Mouse (Mus musculus): ENCODE measurements around the gene Zfp808.
"Not testable (repeated sequence)": the region's sequence is repeated elsewhere in the genome, so short reads cannot be mapped to it uniquely, and the experiment has no call there.

Gene Zfp808

DNA sequence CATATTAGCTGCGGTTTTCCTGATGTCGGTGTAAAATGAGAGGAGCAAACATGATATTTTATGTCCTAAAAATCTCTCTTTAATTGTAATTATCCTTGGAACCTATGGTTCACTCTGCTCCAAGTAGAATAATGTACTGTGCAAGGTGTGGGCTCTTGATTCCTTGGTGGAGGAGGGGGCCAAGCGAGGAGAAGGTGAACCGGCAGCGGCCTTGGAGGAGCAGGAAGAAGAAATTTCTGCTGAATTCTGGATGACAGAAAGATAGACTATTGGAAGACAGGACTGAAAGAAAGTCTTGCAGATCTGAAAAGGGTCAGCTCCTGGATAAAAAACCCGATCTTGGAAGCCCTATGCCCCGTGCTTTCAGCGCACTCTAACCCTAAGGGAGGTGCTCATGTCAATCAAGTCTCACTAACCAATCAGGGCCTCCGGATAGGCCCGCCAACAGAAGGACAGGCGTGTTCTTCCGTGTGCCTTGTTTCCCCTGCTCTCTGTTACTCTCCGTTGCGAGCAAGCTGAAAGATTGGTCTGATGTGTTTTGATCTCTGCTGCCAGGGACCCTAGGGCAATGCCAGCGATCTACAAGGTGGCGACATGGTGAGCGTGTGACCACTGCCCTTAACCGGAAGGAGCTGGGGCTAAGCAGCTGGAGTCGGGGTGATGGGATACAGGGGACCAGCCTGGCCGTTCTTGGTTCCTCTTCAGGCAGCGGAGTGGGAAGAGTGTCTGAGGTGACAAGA, at the start of gene Zfp808:
Gene Zfp808 (plus strand): TSS at position 455 of the 740 bp plus-strand sequence.
- DNase-seq (ENCODE audit: low read depth): peak; percentile 65

DNA sequence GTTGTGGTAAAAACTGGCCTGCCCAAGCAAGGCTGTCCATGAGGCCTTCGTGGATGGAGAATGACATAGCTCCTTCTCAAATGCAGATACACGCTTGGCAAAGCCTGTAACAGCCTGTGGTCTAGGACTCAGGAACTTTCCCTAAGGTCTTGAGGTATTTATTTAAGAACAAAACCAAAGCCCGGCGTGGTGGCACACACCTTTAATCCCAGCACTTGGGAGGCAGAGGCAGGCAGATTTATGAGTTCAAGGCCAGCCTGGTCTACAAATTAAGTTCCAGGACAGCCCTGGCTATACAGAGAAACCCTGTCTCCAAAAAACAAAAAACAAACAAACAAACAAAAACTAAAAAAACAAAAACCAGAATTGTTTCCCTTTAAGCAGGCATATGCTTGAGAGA, 30.9 kb upstream of the Zfp808 start:
- DNase-seq (ENCODE audit: low read depth): not testable (repeated sequence)

DNA sequence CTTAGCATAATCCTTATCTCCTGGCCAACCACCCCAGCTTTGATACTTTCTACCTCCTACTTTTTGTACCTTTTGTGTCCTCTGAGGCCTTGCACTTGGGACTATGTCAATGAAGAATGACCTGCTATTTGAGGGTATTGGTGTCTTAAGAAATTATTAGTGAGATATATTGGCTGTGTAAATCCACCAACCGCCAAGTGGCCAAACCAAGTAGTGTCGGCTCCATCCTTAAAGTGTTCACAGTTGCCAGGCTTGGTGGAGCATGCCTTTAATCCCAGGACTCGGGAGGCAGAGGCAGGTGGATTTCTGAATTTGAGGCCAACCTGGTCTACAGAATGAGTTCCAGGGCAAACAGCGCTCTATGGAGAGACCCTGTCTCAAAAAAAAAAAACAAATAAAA, 30.2 kb upstream of the Zfp808 start:
- DNase-seq (ENCODE audit: low read depth): not testable (repeated sequence)

DNA sequence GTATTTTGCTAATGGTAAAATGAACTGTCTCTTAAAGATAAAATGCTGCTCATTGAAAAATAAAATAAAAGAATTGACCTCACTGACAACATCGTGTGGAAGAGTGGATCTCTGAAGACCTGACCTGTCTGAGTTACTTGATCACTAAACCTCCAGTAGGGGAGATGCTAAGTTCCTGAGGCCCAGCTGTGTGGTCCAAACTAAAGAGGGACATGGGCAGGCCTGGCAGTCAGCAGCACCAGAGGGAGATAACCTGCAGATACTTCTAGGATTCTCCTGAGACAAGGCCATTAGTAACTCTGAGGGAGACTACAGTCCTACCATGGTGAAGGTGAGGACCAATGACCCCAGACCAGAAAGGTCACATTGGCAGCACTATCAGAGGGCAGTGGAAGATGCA, 27.3 kb upstream of the Zfp808 start:
- DNase-seq (ENCODE audit: low read depth): not testable (repeated sequence)

DNA sequence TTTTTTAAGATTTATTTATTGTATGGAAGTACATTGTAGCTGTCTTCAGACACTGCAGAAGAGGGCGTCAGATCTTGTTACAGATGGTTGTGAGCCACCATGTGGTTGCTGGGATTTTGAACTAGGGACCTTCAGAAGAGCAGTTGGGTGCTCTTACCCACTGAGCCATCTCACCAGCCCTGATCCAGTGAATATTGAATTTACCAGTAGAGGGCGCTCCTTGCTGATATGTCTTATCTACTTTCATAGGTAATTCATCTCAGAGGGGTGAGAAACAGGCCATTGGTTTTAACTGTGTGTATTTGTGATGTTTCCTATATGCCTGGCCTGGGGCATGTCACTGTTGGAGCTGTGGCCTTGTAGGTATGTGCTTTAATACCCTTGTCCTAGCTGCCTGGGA, 13.8 kb upstream of the Zfp808 start:
- DNase-seq (ENCODE audit: low read depth): peak; percentile 10

DNA sequence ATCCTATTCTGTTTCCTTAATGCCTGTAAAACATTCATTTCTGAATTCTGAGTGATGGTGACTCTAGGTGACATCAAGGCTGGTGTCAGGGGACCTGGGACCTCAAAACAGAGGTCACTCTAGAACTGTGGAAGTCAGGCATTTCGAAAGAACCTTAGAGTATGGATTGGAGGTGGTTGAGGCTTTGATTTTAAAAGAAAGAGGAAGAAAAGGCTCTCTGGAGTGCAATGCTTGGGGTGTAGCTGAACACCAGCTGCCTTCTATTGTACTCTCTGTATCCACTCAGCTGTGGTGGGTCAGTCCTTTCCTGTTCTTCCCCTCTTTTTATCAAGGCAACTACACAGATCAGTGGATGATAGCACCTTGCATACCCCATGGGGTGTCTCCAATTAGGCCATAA, 8.1 kb upstream of the Zfp808 start:
- not testable (repeated sequence) for DNase-seq (ENCODE audit: low read depth)

DNA sequence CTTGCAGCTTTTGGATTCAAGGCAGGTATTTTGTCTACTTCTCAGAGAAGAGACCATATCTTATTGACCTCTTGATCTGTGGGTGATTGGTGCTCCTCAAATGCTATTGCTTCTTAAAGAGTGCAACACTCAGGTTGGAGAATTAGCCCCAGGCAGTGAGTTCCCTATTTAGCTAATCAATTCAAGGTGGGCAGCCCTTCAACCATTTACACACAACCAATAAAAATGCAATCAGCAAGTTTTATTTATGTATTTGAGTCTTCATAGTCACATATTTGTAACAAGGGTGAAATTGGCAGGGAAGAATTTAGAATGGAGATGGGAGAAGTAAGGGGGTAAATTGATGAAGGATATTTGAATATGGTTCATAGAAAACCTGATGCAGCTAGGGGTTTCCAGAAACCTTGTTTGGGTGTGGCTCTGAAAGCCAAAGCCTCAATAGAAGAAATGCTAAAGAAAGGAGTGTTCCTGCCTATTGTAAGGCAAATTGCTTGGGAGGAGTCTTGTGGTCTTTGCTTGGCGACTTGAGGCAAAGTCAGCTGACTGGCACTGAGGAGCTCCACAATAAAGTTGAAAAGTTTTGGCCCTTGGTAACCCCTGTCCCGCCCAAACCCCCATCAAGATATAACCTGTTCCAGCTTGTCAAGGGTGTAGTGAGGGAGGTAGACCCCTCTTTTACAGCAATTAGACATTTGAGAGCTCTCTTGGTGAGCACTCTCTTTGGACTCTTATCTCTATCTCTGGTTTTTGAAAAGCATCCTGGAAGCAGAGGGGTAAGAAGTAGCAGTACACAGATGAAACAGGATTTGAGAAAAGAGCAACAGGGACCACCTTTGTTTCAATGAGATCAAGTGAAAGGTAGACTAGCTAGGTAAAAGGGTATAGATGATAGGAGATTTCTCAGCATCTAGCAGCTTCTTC, 52.4 kb downstream of the Zfp808 start:
- not testable (repeated sequence) for DNase-seq (ENCODE audit: low read depth)

DNA sequence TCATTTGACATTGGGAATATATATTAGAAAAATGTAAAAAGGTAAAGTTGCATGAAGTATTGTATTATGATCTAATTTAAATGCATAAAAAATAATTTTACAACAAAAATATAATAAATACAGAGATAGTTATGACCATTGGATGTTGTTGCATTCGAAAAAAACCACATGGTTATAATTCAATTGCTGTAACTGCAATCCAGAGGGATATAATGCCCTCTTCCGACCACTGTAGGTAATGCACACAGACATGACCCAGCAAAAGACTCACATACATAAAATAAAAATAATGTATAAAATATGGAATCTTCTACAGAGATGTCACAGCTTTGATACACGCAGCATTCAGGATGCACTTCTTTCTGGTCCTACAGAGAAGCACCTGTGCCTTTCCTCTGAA, 115.6 kb downstream of the Zfp808 start:
- DNase-seq (ENCODE audit: low read depth): peak; percentile 4

DNA sequence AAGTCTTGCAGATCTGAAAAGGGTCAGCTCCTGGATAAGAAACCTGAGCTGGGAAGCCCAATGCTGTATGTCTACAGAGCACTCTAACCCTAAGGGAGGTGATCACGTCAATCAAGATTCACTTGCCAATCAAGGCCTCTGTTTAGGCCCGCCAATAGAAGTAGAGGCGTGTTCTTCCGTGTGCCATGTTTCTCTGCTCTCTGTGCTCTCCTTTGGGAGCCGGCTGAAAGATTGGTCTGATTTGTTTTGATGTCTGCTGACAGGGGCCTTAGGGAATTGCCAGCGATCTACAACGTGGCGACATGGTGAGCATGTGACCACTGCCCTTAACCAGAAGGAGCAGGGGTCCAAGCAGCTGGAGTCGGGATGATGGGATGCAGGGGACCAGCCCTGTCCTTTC, 125.5 kb downstream of the Zfp808 start:
- DNase-seq (ENCODE audit: low read depth): not testable (repeated sequence)

DNA sequence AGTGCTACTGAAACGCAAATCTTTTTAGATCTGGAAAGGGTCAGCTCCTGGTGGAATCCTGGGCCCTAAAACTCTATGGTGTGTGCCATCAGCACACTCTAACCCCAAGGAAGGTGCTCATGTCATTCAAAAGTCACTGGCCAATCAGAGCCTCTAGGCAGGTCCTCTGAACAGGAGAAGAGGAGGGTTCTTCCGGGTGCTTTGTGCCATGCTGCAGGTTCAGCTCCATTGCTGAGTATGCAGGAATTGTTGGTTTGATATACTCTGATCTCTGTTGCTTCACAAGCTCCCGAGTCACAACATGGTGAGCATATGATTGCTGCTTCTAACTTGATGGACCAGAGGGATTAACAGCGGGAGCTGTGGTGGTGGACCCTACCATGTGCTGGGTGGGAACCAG, 133.7 kb downstream of the Zfp808 start:
- no peak for DNase-seq (ENCODE audit: low read depth)

Measured in NIH3T3 (cell line).